ENCODE assay signal across 20 mouse cellular contexts in the genomic region with DNA sequence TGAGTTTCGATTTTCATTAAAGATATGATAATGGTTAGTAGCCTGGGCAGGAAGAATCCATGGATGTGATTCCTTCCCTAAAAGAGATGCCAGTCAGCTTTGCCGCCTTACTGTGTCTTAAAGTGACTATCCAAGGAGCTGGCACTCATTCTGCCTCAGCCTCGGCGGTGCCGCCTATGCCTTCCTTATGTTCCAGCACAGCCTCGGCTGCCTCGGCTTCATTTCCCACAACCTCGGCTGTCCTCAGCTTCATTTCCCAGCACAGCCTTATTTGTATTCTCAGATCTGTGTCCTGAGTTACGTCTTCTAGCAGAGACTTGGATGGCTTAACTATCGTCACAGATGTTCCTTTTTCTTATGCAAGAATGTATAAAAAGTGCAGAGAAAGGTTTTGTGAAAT.
A peak's percentile ranks its signal among the peaks of the same experiment; 100 is the strongest.
DNase-seq lines count a peak whose midpoint lies in the region; ATAC-seq and TF ChIP-seq lines count a peak whose summit lies in the region.
"Had no signal": no experiment of that assay in that cellular context is flagged by ENCODE, and none has a peak within 500 bp of the region (broad histone marks: within the 10 kb centered on the region; RNA-seq: fewer than 3 reads in every experiment).

No protein-coding gene starts in this region.

- H3K9me3 ChIP-seq in lung, postnatal 0 days (ENCODE audit: low read length) = no peaks in the 10 kb centered on the region
- H3K9me3 ChIP-seq: midbrain, embryonic 13.5 days had no signal

- no peak for TF ChIP-seq CTCF in lung, postnatal 0 days (IDR thresholded peaks at IDR 0.05)

- DNase-seq in left cerebral cortex, adult 11 months (ENCODE audit: low spot score) = peak; percentile 33
- DNase-seq in left cerebral cortex, postnatal 4 days = no peak
- DNase-seq in frontal cortex, postnatal 25 days (ENCODE audit: low spot score in 2 of 2) = peak; percentile 7 to 25
- peak; percentile 63 for DNase-seq in right cerebral cortex, adult 18-20 months
- DNase-seq in heart, adult 8-10 months (ENCODE audit: low spot score) = no peak
- no peak for DNase-seq in lung, postnatal 0 days (ENCODE audit: low spot score)
- DNase-seq in cerebellum, postnatal 14 days = no peak
- DNase-seq: adrenal gland, adult 8-10 months; cerebellum, postnatal 25 days; gastrocnemius, postnatal 14 days; heart, postnatal 36 days; liver; lung, adult 18-20 months; retina, postnatal 1 day had no signal

- intact Hi-C loops in left cerebral cortex, postnatal 4 days (cut with DNase I) = no loop called here

- no peak overlapping the region for H3K4me3 ChIP-seq in lung, postnatal 0 days (ENCODE audit: low read depth, low read length)
- H3K4me3 ChIP-seq: midbrain, embryonic 13.5 days; myocyte had no signal

- no peak overlapping the region for H3K27ac ChIP-seq in lung, postnatal 0 days (ENCODE audit: low read length)
- H3K27ac ChIP-seq: hindbrain, postnatal 0 days; kidney, postnatal 0 days; macrophage; midbrain, embryonic 13.5 days had no signal

- 82% methylated on average over 10 of the region's 10 CpGs for WGBS in lung, postnatal 0 days

- H3K4me2 ChIP-seq in lung, postnatal 0 days (replicated peaks; ENCODE audit: low read depth, low read length) = no peak overlapping the region
- H3K4me2 ChIP-seq: heart, embryonic 11.5 days; midbrain, embryonic 13.5 days had no signal

- no peaks in the 10 kb centered on the region for H3K27me3 ChIP-seq in lung, postnatal 0 days (replicated peaks; ENCODE audit: insufficient read depth, low read length)
- H3K27me3 ChIP-seq: midbrain, embryonic 13.5 days had no signal

- no peaks in the 10 kb centered on the region for H3K36me3 ChIP-seq in lung, postnatal 0 days (ENCODE audit: insufficient read depth, low read length)
- H3K36me3 ChIP-seq: midbrain, embryonic 13.5 days had no signal

- no peaks in the 10 kb centered on the region for H3K4me1 ChIP-seq in lung, postnatal 0 days (ENCODE audit: insufficient read depth, low read depth, low read length)
- H3K4me1 ChIP-seq: midbrain, embryonic 13.5 days had no signal

- ATAC-seq in lung, postnatal 0 days = no peak
- ATAC-seq: hindbrain, postnatal 0 days; midbrain, embryonic 13.5 days had no signal

- TF ChIP-seq EP300 in lung, postnatal 0 days (IDR thresholded peaks at IDR 0.05) = no peak

- no peak overlapping the region for H3K9ac ChIP-seq in lung, postnatal 0 days (replicated peaks; ENCODE audit: low read depth)
- H3K9ac ChIP-seq: midbrain, embryonic 13.5 days had no signal

Comparison
In these comparisons a context has a peak if more than half of its experiments do, and no peak if none do; other contexts are left out.
1. DNase-seq: peak in left cerebral cortex, adult 11 months (single experiment), frontal cortex, postnatal 25 days (2 of 2) and right cerebral cortex, adult 18-20 months (single experiment); none in left cerebral cortex, postnatal 4 days (single experiment), heart, adult 8-10 months (single experiment), lung, postnatal 0 days (single experiment) and cerebellum, postnatal 14 days (0 of 2).